Mouse (Mus musculus): ENCODE data around the gene Clcf1. TPM values are rescaled to one million over a fixed set of nuclear protein-coding genes. Genes with fewer than 3 reads are reported as not detected.

The Clcf1 gene
- 3.9 and 4.5 TPM in 2 replicates for polyA plus RNA-seq (2012; rRNA removed)

DNA sequence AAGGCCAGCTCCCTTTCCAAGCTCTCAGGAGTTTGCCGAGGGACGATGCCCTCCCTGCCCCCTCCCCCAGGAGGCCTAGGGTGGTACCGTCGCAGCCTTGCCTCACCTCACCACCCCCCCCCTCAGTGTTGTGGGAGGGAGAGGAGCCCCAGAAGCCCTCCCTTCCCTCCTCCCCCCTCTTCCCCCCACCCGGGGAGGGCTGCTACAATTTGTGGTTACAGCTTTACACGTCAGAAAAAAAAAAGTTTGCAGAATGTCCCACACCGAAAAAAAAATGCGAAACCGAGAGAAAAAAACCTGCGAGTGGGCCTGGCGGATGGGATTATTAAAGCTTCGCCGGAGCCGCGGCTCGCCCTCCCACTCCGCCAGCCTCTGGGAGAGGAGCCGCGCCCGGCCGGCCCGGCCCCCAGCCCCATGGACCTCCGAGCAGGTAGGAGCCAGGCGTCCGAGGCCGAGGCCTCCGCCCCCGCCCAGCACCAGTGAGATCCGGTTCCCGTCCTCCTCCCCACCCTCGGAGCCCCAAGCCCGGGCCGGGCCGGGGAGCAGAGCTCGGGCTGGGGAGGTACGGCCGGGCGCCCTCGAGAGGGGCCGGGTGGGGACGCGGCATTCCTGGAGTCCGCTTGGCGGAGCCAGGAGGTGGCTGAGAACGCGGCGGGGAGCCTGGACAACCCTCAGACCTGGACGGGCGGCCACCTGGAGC lies at the start of gene Clcf1, which contains the start of gene AC109138.7:
Gene Clcf1 (plus strand): TSS at position 168 of the 700 bp plus-strand sequence.
Gene AC109138.7 (plus strand): TSS at position 287 of the 700 bp plus-strand sequence.
- no peak for DNase-seq (ENCODE audit: extremely low spot score in 1 of 2, low spot score in 1 of 2)

- no peak for DNase-seq (ENCODE audit: extremely low spot score in 1 of 2, low spot score in 1 of 2)
These were observed 49.3 kb upstream of the Clcf1 start for GRCm38 (mm10) chr19:4164721-4165120.

DNA sequence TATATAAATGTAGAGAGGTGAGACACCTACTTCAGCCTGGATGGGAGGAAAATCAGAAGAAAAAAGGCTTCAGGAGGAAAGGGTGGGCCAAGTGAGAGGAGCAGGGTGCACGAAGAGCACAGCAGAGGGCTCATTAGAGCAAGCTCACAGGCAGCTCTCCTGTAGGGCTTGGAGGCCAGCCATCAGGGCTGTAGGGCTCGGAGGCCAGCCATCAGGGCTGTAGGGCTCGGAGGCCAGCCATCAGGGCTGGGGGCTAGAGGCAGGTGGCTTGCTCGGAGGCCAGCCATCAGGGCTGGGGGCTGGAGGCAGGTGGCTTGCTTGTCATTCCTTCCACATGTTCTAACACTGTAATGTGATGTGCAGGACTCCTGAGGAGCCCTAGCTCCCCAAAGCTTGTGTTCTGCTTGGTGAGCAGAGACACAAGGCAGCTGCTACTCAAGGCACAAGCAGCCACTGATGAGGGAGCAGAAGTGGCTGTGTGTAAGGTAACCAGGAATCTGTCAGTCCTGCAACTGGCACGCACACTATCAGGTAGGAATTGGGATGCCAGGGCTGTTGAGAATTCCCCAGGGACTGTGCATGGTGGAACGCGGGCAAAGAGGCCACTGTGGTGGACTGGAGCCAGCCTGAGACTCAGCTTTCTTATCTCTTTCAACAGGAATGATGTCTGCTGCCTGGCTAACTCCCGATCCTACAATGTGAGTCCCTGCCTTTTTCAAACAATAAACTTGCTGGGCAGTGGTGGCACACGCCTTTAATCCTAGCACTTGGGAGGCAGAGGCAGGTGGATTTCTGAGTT lies 47.2 kb upstream of the Clcf1 start:
- no peak for DNase-seq (ENCODE audit: extremely low spot score in 1 of 2, low spot score in 1 of 2)

- DNase-seq (ENCODE audit: extremely low spot score in 1 of 2, low spot score in 1 of 2) = peak; percentile 98 to 100
These were observed 44.7 kb upstream of the Clcf1 start for GRCm38 (mm10) chr19:4169378-4169784.

- DNase-seq (ENCODE audit: extremely low spot score in 1 of 2, low spot score in 1 of 2) = no peak
These were observed 44.2 kb upstream of the Clcf1 start for GRCm38 (mm10) chr19:4169810-4170209.

DNA sequence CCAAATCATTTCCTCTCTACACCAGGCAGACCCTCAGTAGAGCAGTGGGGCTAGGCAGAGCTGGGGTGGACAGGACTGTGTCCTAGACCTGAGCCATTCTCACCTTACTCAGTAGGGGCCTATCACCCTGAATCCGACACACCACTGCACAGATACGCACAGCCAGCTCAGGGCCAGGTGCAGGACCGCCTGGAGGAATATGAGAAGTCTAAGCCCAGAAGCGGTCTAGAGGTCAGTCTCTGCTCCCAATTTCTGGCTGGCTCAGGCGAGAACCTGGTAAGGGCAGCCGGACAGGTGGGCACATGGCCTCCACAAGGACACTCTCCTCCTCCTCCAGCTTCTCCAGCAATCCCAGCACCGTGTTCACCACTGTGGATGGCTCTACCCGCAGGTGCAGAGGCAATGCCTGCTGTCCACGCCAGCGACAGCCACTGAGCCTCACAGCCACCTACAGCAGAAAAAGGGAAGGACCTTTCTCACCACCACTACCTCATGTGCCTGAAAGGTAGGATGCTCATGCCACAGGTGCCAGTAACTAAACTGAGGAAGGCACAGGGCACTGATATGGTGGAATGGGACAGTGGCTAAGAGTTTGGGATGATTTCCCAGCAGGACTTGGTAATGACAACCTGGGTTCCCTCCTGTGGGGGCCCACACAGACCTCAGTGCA lies 43.2 kb upstream of the Clcf1 start:
- no peak for DNase-seq (ENCODE audit: extremely low spot score in 1 of 2, low spot score in 1 of 2)

DNA sequence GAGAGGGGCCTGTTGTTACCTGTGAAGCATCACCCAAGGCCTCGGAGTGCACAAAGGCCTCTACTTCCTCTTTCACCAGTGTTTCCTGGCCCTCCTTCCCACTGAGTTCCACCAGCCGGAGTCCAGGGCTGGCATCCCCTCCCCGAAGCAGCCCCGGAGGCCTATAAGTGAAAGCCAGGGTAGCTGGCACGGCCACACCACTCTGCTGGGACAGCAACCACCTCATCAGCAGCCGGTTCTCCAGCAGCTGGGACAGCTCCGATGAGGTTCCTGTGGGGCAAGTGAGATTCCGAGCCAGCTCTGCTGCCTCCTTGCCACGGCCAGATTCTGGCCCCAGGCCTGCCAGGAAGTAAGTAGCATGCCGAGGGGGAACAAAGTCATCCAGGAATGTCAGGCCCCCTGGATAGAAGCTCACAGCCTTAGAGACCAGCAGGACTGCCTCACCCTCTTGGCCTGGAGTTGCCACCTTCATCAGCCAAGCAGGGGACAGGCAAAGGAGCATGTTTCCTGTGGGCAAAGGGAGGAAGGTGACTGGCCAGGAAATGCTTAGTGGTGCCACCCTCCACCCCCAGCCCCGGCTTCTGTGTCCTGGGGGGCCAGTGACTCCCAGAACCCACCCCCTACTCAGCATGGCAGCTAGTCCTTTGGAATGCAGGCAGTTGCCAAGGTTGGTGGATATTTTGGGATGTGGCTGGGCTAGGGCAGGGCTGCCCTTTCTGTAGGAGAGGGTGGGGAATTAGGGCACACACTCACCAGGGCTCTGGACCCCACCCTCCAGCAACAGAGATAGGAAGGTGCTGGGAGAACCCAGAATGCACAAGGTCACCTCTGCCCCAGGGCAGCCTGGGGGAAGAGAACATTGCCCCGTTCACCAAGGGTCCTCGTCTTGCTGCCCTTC lies 42.4 kb upstream of the Clcf1 start:
- DNase-seq (ENCODE audit: extremely low spot score in 1 of 2, low spot score in 1 of 2) = no peak

GRCm38 (mm10) chr19:4172925-4173324 lies 41.1 kb upstream of the Clcf1 start:
- no peak for DNase-seq (ENCODE audit: extremely low spot score in 1 of 2, low spot score in 1 of 2)

DNA sequence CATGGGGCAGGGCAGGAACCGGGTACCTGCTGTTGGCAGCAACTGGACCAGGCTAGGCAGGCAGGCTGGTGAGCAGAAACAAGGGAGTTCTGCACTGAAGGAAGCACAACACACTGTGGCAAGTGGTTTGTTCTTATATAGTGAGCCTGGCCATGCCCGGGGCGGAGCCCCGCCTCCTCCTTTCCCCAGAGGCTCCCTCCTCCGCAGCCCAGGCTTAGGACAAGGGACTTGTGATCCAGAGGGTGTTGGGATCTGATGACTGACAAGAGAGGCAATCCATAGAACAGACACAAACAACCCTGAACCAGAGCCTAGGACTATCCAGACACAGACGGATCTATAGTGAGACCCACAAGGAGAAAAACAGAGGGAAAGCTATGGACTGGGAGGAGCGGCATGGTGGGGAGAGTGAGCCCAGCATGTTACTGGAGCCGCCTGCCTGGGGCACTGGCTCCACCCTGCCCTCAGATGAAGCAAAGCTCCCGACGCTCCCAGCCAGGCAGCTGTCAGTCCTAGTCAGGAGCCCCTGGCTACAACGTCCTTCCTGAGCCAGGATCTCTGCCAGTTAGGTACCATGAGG lies 38.6 kb upstream of the Clcf1 start, which contains the start of gene Carns1:
Gene Carns1 (minus strand): TSS at position 112 of the 580 bp plus-strand sequence.
- DNase-seq (ENCODE audit: extremely low spot score in 1 of 2, low spot score in 1 of 2) = no peak

DNA sequence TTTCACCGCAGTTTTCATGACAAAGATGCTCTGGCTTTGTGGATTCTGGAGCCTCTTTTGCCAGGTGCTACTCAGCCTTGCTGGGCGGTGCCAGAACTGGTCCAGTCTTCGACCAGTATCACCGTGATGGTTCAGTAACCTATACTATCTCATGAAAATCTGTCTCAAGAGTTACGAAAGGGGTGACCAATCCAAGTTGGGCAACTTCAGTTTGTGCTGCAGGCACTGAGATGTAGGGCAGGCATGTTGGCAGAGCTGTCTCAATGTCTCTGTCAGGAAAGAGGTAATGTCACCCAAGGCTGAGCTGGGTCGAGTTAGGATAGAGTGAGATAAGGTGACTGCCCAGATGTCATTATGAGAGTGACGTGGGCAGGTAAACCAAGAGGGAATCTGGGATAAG lies 33.6 kb upstream of the Clcf1 start:
- no peak for DNase-seq (ENCODE audit: extremely low spot score in 1 of 2, low spot score in 1 of 2)

DNA sequence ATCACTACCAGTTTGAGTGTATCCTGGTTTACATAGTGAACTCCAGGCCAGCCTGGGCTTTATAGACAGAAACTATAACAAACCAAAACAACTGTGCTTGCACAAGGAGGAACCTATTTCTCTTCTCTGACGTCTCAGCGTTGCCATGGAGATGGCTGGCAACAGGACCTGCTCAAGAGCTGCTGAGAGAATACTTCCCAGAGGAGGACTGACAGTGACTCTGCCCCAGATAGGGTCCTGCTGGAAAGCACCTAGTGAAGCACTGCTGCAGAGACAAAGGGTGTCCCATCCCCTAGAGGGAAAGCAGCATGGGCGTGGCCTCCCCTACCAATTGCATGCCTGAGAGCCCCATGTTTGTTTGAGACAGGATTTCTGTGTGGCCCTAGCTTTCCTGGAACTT lies 32.1 kb upstream of the Clcf1 start:
- DNase-seq (ENCODE audit: extremely low spot score in 1 of 2, low spot score in 1 of 2) = peak; percentile 61 to 86

- DNase-seq (ENCODE audit: extremely low spot score in 1 of 2, low spot score in 1 of 2) = no peak
These were observed 30.3 kb upstream of the Clcf1 start for GRCm38 (mm10) chr19:4183689-4184088.

GRCm38 (mm10) chr19:4184976-4185975 lies 28.8 kb upstream of the Clcf1 start:
- DNase-seq (ENCODE audit: extremely low spot score in 1 of 2, low spot score in 1 of 2) = no peak

GRCm38 (mm10) chr19:4187303-4187702 lies 26.7 kb upstream of the Clcf1 start:
- no peak for DNase-seq (ENCODE audit: extremely low spot score in 1 of 2, low spot score in 1 of 2)

DNA sequence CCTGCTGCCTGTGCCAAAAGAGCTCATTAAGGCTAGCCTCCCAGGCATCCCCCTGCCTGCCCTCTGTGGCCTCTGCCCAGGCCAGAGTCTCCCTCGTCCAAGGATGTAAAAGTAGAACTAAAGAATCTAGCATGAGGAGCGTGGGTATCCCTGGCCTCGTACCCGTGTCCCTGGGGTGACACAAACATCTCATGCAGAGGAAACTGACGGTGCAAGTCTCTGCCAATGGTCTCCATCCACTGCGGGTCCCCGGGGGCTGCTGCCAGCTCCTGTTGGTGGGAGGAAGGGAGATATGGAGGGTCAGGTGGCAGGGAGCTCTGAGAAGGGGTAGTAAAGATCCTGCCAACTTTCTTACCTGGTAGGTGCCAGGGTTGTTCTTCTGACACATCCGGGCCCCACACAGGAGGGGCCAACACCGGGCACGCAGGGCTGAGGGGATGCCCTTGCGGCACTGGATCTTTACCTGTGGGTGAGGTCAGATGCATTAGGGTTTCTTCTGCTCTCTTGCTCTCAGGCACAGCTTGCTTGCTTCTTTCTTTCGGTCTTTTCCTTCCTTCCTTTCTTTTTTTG lies 24.9 kb upstream of the Clcf1 start:
- DNase-seq (ENCODE audit: extremely low spot score in 1 of 2, low spot score in 1 of 2) = no peak

DNA sequence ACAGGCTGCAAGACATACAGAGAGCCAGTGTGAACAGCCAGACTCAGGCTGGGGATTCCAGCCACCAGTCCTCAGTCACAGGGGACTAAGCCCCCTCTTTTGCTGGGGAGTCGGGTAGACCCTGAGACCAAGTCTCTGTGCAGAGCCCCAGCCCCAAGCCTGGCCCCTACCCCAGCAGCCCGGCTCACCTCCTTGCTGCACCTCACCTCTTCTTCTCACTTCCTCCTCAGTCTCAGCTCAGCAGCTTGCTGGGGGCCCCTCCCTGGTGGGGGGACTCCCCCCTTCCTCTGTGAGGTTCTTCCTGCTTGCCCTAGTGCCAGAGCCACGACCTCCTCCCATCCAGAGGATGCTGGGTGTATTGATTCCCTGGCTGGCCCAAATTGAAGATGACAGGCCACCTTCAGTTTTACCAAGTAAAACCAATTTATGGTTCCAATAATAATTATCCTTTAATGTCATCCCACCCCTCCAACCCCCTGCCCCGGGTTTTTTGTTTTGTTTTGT lies 23.2 kb upstream of the Clcf1 start, which contains the start of gene Tbc1d10c:
Gene Tbc1d10c (minus strand): TSS at position 454 of the 504 bp plus-strand sequence.
- DNase-seq (ENCODE audit: extremely low spot score in 1 of 2, low spot score in 1 of 2) = no peak

DNA sequence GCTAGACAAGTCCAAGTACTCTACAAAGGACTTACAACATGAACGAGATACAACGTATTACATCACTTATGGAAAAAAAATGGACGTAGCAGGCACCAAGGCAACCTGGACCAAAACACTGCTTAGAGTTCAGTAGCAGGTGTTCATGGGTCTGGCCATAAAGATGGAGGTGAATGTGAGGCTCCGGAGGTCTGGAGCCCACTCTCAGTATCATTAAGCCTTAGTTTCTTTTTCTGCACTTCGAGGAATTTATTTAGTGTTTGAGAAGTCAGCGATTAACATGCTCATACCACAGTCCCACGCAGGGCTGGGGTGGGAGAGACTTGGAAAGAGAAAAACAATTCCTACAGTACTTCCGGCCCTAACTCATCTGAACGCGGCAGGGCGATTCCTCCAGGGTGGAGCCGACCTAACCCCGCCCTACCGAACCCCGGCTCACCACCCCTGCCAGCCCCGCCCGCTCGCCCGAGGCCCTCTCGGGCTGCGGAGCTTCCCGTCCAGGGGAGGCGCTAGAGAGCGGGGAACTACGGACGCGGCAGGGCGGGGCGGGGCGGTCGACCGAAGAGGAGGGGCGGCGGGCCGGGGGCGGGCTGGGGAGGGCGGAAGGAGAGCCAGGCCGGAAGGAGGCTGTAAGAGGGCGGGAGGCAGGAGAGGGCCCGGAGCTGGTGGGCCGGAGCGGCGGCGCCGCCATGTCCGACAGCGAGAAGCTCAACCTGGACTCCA lies 22.3 kb upstream of the Clcf1 start, which contains the start of gene Ppp1ca:
Gene Ppp1ca (plus strand): TSS at position 538 of the 723 bp plus-strand sequence.
- DNase-seq (ENCODE audit: extremely low spot score in 1 of 2, low spot score in 1 of 2) = peak; percentile 77 to 95
